Mouse (Mus musculus) stomach, adult 2 months (tissue): ENCODE measurements around the gene Syt5. TPM values are rescaled to one million over a fixed set of nuclear protein-coding genes. Genes with fewer than 3 reads are reported as not detected.

Source experiments
- polyA plus RNA-seq: library from polyadenylated mRNA; depleted of rRNA; stranded (reverse); fragments of >200 nt; gene quantifications from 2 replicates; pipeline ENCODE4 v1.2.3, GENCODE M21; 2012; rRNA removed

The Syt5 gene
- polyA plus RNA-seq, result 3.7 and 3.8 TPM in 2 replicates

DNA sequence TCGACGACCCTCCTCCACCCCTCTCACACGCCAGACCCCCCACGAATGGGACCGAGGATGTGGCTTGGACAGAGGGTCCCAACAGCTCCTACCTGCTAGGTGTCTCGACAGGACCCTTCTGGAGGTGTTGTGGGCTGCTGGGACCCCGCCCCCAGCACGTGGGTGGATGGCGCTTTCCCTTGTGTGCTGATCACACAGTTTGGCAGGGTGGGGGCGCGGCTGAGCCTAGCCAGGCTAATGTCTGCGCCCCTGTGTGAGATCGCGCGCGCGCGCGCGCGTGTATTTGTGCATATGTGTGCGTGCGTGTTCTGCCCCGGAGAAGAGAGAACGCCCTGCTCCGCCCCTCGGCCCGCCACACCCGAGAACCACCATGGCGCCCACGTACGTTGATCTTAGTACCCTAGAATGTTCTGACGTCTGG is at the start of gene Syt5:
Gene Syt5, minus strand, starts transcription at position 321 of the 421 bp plus-strand sequence.

DNA sequence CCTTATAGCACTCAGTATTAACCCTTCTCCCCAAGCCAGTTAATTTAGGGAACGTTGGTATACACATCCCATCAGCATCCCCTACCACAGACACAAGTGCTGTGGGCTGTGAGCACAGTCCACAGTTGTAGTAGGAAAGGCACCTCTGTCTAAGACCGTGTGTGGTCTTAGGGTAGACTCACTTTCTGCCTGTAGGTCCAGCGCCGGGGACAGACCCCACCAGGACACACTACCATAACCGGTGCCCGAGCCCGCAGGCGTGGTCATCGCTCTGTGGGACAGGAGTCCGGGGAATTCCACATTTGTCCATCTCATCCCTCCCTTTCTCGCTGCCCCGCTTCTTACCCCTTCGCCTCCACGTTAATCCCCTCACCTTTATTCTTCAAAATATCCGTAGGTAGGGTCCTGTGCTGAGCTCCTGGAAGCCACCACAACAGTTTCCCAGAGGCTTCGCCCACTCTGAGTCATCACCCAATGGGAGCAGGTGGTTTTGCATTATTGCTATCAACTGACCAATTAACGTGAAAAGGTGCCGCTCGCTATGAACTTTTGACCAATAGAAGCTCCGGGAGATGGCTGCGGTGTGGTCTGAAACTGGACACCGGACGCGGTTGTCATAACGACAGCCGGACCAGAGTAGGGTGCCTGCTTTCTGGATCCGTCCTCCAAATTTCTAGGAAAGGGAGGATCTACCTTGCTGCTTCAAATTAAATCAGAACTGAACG is 15.2 kb downstream of the Syt5 start, which contains the start of gene Dnaaf3:
Gene Dnaaf3, minus strand, starts transcription at position 449 of the 725 bp plus-strand sequence.

DNA sequence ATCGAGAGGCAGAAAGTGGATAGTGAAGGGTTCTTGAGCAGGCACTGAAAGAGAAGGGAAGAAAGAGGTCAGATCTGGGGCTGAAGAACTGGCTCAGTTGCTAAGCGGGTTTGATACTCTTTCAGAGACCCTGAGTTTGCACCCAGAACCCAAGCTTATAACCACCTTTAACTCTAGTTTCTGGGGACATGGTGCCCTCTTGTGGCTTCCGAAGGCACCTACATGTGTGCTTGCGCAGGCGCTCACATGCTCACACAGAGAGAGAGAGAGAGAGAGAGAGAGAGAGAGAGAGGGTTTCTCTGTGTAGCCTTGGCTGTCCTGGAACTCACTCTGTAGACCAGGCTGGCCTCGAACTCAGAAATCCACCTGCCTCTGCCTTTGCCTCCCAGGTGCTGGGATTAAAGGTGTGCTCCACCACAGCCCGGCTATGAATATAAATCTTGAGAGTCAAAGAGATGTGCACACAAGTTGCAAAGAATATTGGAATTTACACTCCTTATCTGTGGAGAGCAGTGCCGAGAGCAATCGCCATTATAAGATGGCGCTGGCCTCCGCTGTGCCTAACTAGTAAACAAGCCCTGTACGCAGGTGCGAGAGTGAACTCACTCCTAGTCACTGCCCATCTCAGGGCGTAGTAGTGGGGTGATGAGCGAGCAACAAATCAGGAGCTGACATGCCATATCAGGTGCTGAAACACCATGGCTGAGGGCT is 23.0 kb downstream of the Syt5 start, which contains the start of gene Tnni3:
Gene Tnni3, minus strand, starts transcription at position 18 of the 711 bp plus-strand sequence.

DNA sequence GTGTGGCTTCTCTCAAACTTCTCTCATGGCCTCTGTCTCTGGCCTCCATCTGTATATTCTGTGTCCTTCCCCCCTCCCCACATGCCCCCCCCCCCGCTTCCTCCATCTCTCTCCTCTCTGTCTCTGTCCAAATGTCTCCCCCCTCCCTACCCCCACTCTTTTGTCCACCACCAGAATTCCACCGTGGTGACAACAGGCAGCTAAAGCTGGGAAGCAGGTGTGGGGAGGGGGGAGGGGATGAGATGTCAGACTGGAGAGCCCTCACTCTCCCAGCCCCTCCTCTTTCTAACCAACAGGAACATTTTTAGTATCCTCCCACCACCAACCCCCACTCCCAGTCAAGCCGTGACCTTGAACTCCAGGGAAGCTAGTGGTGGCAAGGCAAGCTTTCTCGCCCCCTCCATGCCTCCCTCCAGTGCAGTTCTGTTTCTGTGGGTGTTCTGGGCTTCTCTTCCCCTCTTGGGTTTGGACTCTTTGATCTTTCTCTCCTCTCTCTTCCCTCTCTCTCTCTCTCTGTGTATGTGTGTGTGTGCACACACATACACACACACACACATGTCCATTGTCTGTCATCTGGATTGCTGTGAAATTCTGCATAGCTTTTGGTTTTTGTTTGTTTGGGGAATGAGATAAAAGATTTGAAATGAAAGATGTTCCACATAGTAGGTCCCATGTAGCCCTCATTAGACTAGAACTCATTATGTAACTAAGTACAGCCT is 30.9 kb downstream of the Syt5 start, which contains the start of gene Tnnt1:
Gene Tnnt1, minus strand, starts transcription at position 51 of the 719 bp plus-strand sequence.

DNA sequence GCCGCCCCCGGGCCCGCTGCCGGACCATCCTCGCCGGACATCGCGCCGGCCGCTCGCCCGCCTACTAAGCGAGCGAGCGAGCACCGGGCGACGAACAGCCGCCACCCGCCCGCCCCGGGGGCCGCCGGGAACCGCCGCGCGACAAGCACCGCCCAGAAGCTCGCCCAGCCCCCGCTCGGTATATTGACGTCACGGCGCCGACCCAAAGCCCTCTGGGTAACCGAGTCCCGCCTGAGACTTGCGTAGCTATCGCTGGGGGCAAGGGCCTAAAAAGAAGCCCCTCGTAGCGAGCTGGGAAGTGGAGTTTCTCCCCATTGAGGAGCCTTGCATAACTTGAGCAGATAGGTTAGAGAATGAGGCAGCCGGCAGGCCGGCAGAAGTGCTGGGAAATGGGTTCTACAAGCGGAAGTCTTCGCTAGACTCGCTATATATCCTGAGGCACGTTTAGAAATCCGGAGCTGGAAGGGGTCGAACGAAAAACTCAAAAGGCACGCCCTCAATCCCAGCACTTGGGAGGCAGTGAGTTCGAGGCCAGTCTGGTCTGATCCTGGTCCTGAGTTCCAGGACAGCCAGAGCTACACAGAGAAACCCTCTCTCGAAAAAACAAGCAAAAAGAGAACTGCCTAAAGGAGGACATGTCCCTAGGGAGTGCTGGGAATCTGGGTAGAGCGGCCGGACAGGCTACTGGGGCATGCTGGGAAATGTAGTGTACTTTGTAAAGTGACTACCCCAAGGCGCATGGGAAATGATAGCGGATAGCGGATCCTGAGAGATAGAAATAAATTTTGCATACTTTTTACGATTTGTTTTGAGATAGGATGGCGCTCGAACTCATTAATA is 45.6 kb downstream of the Syt5 start, which contains the start of gene Ppp1r12c:
Gene Ppp1r12c, minus strand, starts transcription at position 123 of the 840 bp plus-strand sequence.

Other genes starting within 250 kb of the Syt5 start
- 0.08 TPM in 1 of 2 replicates, not detected in the other for gene Ncr1, start 209.8 kb downstream of the Syt5 start, polyA plus RNA-seq
- gene Gp6, start 149.8 kb downstream of the Syt5 start, polyA plus RNA-seq, result not detected in 2 replicates
- 12.7 and 16.0 TPM in 2 replicates for gene Rdh13, start 101.9 kb downstream of the Syt5 start, polyA plus RNA-seq
- gene Eps8l1, start 86.9 kb downstream of the Syt5 start, polyA plus RNA-seq, result 26.8 and 36.5 TPM in 2 replicates
- gene Ppp1r12c, start 45.9 kb downstream of the Syt5 start, polyA plus RNA-seq, result 50.5 and 87.0 TPM in 2 replicates
- 0.67 and 1.7 TPM in 2 replicates for gene Tnnt1, start 31.2 kb downstream of the Syt5 start, polyA plus RNA-seq
- gene Tnni3, start 23.3 kb downstream of the Syt5 start, polyA plus RNA-seq, result 323 and 819 TPM in 2 replicates
- 2.5 and 2.6 TPM in 2 replicates for gene Dnaaf3, start 15.1 kb downstream of the Syt5 start, polyA plus RNA-seq
- 7.3 and 7.4 TPM in 2 replicates for gene Ptprh, start 56.5 kb upstream of the Syt5 start, polyA plus RNA-seq
- gene Tmem86b, start 83.9 kb upstream of the Syt5 start, polyA plus RNA-seq, result 5.9 and 8.5 TPM in 2 replicates
- gene Ppp6r1, start 111.5 kb upstream of the Syt5 start, polyA plus RNA-seq, result 60.2 and 68.9 TPM in 2 replicates
- gene Hspbp1, start 137.5 kb upstream of the Syt5 start, polyA plus RNA-seq, result 29.1 and 32.0 TPM in 2 replicates
- 2.5 and 3.5 TPM in 2 replicates for gene Brsk1, start 143.1 kb upstream of the Syt5 start, polyA plus RNA-seq
- 15.3 and 16.5 TPM in 2 replicates for gene Tmem150b, start 177.7 kb upstream of the Syt5 start, polyA plus RNA-seq
- gene Kmt5c, start 192.6 kb upstream of the Syt5 start, polyA plus RNA-seq, result 98.9 and 123 TPM in 2 replicates
- gene Cox6b2, start 205.6 kb upstream of the Syt5 start, polyA plus RNA-seq, result 7.0 and 10.5 TPM in 2 replicates
- not detected in 2 replicates for gene Fam71e2, start 223.8 kb upstream of the Syt5 start, polyA plus RNA-seq
- gene Il11, start 235.3 kb upstream of the Syt5 start, polyA plus RNA-seq, result 0.12 and 0.42 TPM in 2 replicates
- not detected in 2 replicates for gene Tmem190, start 235.4 kb upstream of the Syt5 start, polyA plus RNA-seq
- gene Tmem238, start 242.1 kb upstream of the Syt5 start, polyA plus RNA-seq, result 157 and 379 TPM in 2 replicates
- 174 and 224 TPM in 2 replicates for gene Rpl28, start 245.3 kb upstream of the Syt5 start, polyA plus RNA-seq